Mouse (Mus musculus): ENCODE data around the gene Tmem132d. TPM values are rescaled to one million over a fixed set of nuclear protein-coding genes. Genes with fewer than 3 reads are reported as not detected.
A peak's percentile ranks its signal among the peaks of the same experiment; 100 is the strongest.

The Tmem132d gene
- polyA plus RNA-seq, 1 experiment from 2014 or later: 0.56 TPM

DNA sequence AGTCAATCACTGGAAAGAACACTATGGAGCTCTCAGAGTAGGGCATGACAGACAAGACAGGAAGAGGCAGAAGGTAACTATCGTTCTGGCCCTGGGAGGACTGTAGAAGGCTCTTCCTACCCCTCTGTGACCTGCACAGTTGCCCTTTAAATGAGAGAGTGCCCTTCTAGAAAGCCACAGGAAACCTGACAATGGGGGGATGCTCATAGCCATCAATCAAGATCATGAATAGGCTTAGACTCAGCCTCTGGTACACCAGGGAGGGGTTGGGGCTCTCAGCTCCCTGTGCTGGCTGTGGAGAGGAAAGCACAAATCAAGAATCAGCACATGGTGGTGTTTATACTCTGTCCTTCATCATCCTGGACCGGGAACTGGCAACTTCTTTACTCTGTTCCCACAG is 227.2 kb downstream of the Tmem132d start:
- DNase-seq (ENCODE audit: low spot score) (no peak), ATAC-seq (replicated peaks; ENCODE audit: insufficient number of reproducible peaks, low FRiP score, low TSS enrichment, low read depth) (no peak)
- no peaks in the 10 kb centered on the region for H3K4me1 ChIP-seq (ENCODE audit: control insufficient read depth, insufficient read depth, low read length)
- no peaks in the 10 kb centered on the region for H3K27me3 ChIP-seq (ENCODE audit: control insufficient read depth, insufficient read depth, low read length)
- H3K4me2 ChIP-seq (ENCODE audit: low read depth, low read length): no peak overlapping the region
- H3K27ac ChIP-seq (replicated peaks; ENCODE audit: low read depth, low read length): no peak overlapping the region
- H3K36me3 ChIP-seq (replicated peaks; ENCODE audit: control insufficient read depth, insufficient read depth, low read depth, low read length): no peaks in the 10 kb centered on the region
- WGBS: 29% methylated on average over 2 of the region's 2 CpGs
- no peaks in the 10 kb centered on the region for H3K9me3 ChIP-seq (replicated peaks; ENCODE audit: control insufficient read depth, low read length)
- H3K9ac ChIP-seq (replicated peaks; ENCODE audit: low read length): no peak overlapping the region
- no peak overlapping the region for H3K4me3 ChIP-seq (ENCODE audit: low read depth, low read length)

DNA sequence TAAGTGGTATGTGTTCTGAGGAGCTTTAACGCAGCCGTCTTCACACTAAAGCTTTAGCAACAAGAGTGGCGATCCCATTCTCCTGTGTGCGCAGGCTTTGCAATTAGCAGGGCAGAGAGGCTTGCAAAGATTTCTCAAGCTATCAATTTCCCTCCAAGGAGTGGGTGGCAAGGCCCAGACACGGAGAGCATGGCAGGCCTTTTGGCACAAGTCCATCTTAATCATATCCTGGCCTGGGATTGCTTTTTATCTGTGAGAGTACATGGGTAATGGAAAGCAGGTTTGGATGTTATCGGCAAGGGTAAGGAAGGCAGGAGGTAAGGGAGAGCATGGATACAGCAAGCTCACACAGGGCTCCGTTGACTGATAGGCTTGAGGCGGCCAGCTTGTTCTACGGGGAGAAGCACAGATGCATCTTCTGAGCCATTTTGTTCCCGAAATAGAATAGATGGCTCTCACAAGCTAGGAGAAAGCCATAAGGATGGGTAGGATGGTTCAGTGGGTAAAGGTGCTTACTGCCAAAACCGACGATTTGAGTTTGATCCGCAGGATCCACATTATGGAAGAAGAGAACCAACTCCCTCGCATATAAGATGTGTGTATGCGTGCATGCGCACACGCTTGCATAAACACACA is 228.1 kb downstream of the Tmem132d start:
- no peak for ATAC-seq (replicated peaks; ENCODE audit: insufficient number of reproducible peaks, low FRiP score, low TSS enrichment, low read depth)
- DNase-seq (ENCODE audit: low spot score): no peak
- Histone ChIP-seq H3K9ac (replicated peaks; ENCODE audit: low read length) (no peak overlapping the region), H3K27ac (replicated peaks; ENCODE audit: low read depth, low read length) (no peak overlapping the region), H3K9me3 (replicated peaks; ENCODE audit: control insufficient read depth, low read length) (no peaks in the 10 kb centered on the region), H3K36me3 (replicated peaks; ENCODE audit: control insufficient read depth, insufficient read depth, low read depth, low read length) (no peaks in the 10 kb centered on the region), H3K27me3 (ENCODE audit: control insufficient read depth, insufficient read depth, low read length) (no peaks in the 10 kb centered on the region), H3K4me3 (ENCODE audit: low read depth, low read length) (no peak overlapping the region), H3K4me1 (ENCODE audit: control insufficient read depth, insufficient read depth, low read length) (no peaks in the 10 kb centered on the region), H3K4me2 (ENCODE audit: low read depth, low read length) (no peak overlapping the region)
- WGBS: 79% methylated on average over 17 of the region's 17 CpGs

DNA sequence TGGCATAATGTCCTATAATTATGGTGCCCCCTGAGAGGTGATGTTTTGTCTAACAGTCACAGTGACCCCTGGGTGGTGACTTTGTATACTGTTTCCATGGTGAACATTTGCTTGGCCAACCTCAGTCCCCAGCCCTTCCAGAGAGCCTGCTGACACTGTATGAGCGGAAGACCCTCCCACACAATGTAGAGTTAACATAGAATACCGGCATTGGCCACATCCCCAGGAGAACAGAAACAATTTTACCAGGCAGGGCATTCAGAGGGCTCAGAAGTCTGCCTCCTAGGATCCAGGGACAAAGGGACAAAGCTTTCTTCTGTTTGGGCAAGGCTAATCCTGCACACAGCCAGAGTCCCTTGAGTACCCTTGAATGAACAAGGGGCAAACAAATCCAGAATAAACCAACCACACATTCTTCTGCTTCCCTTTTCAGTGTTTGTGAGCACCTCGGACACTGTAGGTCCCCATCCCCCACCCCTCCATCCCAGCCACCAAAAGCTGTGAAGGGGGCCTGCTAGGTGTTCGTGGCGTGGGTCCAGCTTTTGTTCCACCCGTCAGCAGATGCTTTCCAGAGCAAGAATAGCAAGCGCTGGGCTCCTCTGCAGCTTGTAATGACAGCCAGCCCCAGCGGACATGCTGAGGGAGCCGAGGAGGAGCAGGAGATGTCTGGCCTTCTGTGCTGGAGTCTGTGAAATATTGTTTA is 228.8 kb downstream of the Tmem132d start:
- 31% methylated on average over 9 of the region's 9 CpGs for WGBS
- H3K4me3 ChIP-seq (ENCODE audit: low read depth, low read length): no peak overlapping the region
- H3K27me3 ChIP-seq (ENCODE audit: control insufficient read depth, insufficient read depth, low read length): no peaks in the 10 kb centered on the region
- no peak overlapping the region for H3K4me2 ChIP-seq (ENCODE audit: low read depth, low read length)
- no peak overlapping the region for H3K9ac ChIP-seq (replicated peaks; ENCODE audit: low read length)
- ATAC-seq (replicated peaks; ENCODE audit: insufficient number of reproducible peaks, low FRiP score, low TSS enrichment, low read depth) (peak; percentile 46), DNase-seq (ENCODE audit: low spot score) (no peak)
- H3K9me3 ChIP-seq (replicated peaks; ENCODE audit: control insufficient read depth, low read length): no peaks in the 10 kb centered on the region
- no peaks in the 10 kb centered on the region for H3K36me3 ChIP-seq (replicated peaks; ENCODE audit: control insufficient read depth, insufficient read depth, low read depth, low read length)
- no peak overlapping the region for H3K27ac ChIP-seq (replicated peaks; ENCODE audit: low read depth, low read length)
- no peaks in the 10 kb centered on the region for H3K4me1 ChIP-seq (ENCODE audit: control insufficient read depth, insufficient read depth, low read length)

DNA sequence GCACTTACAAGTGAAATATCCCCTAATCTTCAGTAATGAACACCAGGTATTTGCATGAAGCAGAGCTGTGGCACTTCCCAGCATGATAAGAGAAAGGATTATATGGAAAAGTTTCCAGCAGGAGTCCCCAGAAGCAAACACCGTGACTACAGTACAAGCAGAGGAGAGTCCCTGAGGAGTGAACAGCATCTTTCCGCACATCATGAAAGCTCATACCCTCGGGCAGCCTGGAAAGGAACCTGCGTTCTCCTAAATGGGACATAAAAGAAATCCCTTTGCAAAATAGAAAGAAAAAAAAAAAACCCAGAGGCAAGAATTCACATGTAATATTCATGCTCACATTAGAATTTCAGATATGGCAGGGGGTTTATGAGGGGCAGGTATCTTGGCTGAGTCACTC is 238.8 kb downstream of the Tmem132d start:
- no peak for DNase-seq (ENCODE audit: low spot score)
- H3K4me2 ChIP-seq (ENCODE audit: low read depth, low read length): no peak overlapping the region
- H3K27ac ChIP-seq (replicated peaks; ENCODE audit: low read depth, low read length): no peak overlapping the region
- H3K9ac ChIP-seq (replicated peaks; ENCODE audit: low read length): no peak overlapping the region
- H3K4me3 ChIP-seq (ENCODE audit: low read depth, low read length): no peak overlapping the region
- WGBS: 69% methylated on average over 4 of the region's 4 CpGs
- no peak for ATAC-seq (replicated peaks; ENCODE audit: insufficient number of reproducible peaks, low FRiP score, low TSS enrichment, low read depth)
- no peaks in the 10 kb centered on the region for H3K36me3 ChIP-seq (replicated peaks; ENCODE audit: control insufficient read depth, insufficient read depth, low read depth, low read length)
- no peaks in the 10 kb centered on the region for H3K4me1 ChIP-seq (ENCODE audit: control insufficient read depth, insufficient read depth, low read length)
- no peaks in the 10 kb centered on the region for H3K27me3 ChIP-seq (ENCODE audit: control insufficient read depth, insufficient read depth, low read length)
- no peaks in the 10 kb centered on the region for H3K9me3 ChIP-seq (replicated peaks; ENCODE audit: control insufficient read depth, low read length)

DNA sequence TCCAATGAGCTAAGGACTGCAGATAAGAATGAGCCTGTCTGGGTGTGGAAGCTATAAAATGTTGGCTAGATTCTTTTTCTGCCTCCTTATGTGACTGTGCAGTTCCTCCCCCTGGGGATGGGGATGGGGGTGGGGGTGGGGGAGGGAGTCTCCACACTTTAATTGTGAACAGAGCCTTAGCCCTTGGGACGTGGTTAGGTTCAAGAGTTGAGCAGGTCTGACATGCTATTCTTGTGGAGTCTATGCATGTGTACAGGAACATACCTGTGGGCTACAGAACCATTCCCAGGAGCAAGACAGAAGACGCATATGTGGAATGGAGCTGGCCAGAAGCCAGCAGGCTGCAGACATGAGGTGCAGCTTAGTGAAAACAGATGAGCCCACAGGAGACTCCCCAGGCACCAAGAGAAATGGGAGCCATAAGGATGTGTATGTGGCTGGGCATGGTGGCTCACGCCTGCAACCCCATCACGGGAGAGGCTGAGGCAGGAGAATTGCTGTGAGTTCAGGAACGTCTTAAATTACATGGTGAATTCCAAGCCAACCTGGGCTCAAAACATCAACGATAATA is 240.3 kb downstream of the Tmem132d start:
- H3K27ac ChIP-seq (replicated peaks; ENCODE audit: low read depth, low read length): no peak overlapping the region
- ATAC-seq (replicated peaks; ENCODE audit: insufficient number of reproducible peaks, low FRiP score, low TSS enrichment, low read depth) (peak; percentile 75), DNase-seq (ENCODE audit: low spot score) (no peak)
- H3K27me3 ChIP-seq (ENCODE audit: control insufficient read depth, insufficient read depth, low read length): no peaks in the 10 kb centered on the region
- WGBS: 66% methylated on average over 6 of the region's 6 CpGs
- no peaks in the 10 kb centered on the region for H3K4me1 ChIP-seq (ENCODE audit: control insufficient read depth, insufficient read depth, low read length)
- H3K4me2 ChIP-seq (ENCODE audit: low read depth, low read length): no peak overlapping the region
- no peak overlapping the region for H3K9ac ChIP-seq (replicated peaks; ENCODE audit: low read length)
- no peaks in the 10 kb centered on the region for H3K36me3 ChIP-seq (replicated peaks; ENCODE audit: control insufficient read depth, insufficient read depth, low read depth, low read length)
- H3K9me3 ChIP-seq (replicated peaks; ENCODE audit: control insufficient read depth, low read length): no peaks in the 10 kb centered on the region
- H3K4me3 ChIP-seq (ENCODE audit: low read depth, low read length): no peak overlapping the region

DNA sequence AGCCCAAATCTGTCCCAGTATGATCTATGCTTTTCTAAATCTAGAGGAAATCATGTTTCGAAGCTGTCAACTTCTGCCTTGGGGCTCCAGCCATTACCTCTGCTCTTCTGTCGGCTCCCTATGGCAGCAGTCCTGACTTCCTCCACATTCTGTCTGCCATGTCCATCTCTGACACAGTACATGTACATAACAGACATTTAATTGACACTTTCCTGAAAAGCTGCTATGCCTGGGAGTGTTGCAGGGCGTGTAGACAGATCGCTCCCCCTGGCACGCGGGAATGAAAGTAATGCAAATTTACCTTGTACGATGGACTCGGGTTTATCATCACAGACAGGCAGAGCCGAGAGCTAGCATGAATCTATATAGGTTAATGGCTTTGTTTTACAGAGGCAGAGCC is 241.2 kb downstream of the Tmem132d start:
- H3K9me3 ChIP-seq (replicated peaks; ENCODE audit: control insufficient read depth, low read length): no peaks in the 10 kb centered on the region
- no peak for DNase-seq (ENCODE audit: low spot score)
- H3K27me3 ChIP-seq (ENCODE audit: control insufficient read depth, insufficient read depth, low read length): no peaks in the 10 kb centered on the region
- H3K9ac ChIP-seq (replicated peaks; ENCODE audit: low read length): no peak overlapping the region
- no peak for ATAC-seq (replicated peaks; ENCODE audit: insufficient number of reproducible peaks, low FRiP score, low TSS enrichment, low read depth)
- no peaks in the 10 kb centered on the region for H3K4me1 ChIP-seq (ENCODE audit: control insufficient read depth, insufficient read depth, low read length)
- H3K36me3 ChIP-seq (replicated peaks; ENCODE audit: control insufficient read depth, insufficient read depth, low read depth, low read length): no peaks in the 10 kb centered on the region
- no peak overlapping the region for H3K4me3 ChIP-seq (ENCODE audit: low read depth, low read length)
- H3K27ac ChIP-seq (replicated peaks; ENCODE audit: low read depth, low read length): no peak overlapping the region
- WGBS: 75% methylated on average over 9 of the region's 9 CpGs
- H3K4me2 ChIP-seq (ENCODE audit: low read depth, low read length): no peak overlapping the region

DNA sequence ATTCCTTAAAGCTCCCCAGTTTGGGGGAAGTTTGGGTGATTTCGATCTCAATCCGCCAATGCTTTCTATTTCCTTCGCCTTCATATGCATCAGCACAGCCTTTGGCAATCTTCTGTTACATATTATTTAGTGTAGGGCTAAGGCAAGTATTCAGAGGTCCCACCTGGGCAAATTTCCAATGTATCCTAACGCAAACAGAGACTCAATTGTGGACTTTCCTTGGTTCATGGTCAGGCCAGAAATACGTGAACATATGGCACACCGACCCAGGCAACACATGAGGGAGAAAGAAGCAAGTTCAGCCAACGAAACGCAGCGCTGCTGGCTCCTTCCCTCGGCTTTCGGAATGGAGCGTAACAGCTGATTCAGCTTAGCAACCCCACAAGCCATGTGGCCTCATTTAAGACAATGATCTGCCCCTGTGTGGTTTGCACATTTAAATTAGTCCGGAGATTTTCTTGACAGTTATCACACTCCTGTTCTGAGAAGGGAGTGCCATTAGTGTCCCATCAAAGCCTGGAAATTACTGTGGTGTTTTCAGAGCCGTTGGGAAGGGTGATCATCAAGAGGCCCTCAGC is 242.5 kb downstream of the Tmem132d start:
- ATAC-seq (replicated peaks; ENCODE audit: insufficient number of reproducible peaks, low FRiP score, low TSS enrichment, low read depth) (no peak), DNase-seq (ENCODE audit: low spot score) (peak; percentile 61)
- 63% methylated on average over 14 of the region's 14 CpGs for WGBS
- Histone ChIP-seq H3K27me3 (ENCODE audit: control insufficient read depth, insufficient read depth, low read length) (no peaks in the 10 kb centered on the region), H3K36me3 (replicated peaks; ENCODE audit: control insufficient read depth, insufficient read depth, low read depth, low read length) (no peaks in the 10 kb centered on the region), H3K9me3 (replicated peaks; ENCODE audit: control insufficient read depth, low read length) (no peaks in the 10 kb centered on the region), H3K4me2 (ENCODE audit: low read depth, low read length) (no peak overlapping the region), H3K4me3 (ENCODE audit: low read depth, low read length) (no peak overlapping the region), H3K4me1 (ENCODE audit: control insufficient read depth, insufficient read depth, low read length) (no peaks in the 10 kb centered on the region), H3K27ac (replicated peaks; ENCODE audit: low read depth, low read length) (no peak overlapping the region), H3K9ac (replicated peaks; ENCODE audit: low read length) (no peak overlapping the region)

DNA sequence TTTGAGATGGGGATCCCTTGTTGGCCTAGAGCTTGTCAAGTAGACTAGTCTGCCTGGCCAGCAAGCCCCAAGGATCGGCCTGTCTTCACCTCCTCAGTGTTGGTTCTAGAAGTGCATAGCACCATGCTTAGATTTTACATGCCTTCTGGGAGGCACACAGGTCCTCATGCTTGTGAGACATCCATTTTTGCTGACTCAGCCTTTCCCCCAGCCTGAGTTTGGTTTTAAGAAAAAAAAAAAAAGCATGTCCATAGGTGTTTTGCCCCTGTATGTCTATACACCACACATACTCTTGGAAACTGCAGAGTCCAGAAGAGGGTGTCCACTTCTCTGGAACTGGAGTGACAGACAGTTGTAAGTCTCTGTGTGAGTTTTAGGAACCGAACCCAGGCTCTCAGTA is 256.6 kb downstream of the Tmem132d start:
- Histone ChIP-seq H3K27ac (replicated peaks; ENCODE audit: low read depth, low read length) (no peak overlapping the region), H3K9ac (replicated peaks; ENCODE audit: low read length) (no peak overlapping the region), H3K27me3 (ENCODE audit: control insufficient read depth, insufficient read depth, low read length) (no peaks in the 10 kb centered on the region), H3K4me2 (ENCODE audit: low read depth, low read length) (no peak overlapping the region), H3K36me3 (replicated peaks; ENCODE audit: control insufficient read depth, insufficient read depth, low read depth, low read length) (no peaks in the 10 kb centered on the region), H3K4me3 (ENCODE audit: low read depth, low read length) (no peak overlapping the region), H3K9me3 (replicated peaks; ENCODE audit: control insufficient read depth, low read length) (no peaks in the 10 kb centered on the region), H3K4me1 (ENCODE audit: control insufficient read depth, insufficient read depth, low read length) (no peaks in the 10 kb centered on the region)
- no peak for DNase-seq (ENCODE audit: low spot score)
- ATAC-seq (replicated peaks; ENCODE audit: insufficient number of reproducible peaks, low FRiP score, low TSS enrichment, low read depth): no peak
- 88% methylated on average over 2 of the region's 2 CpGs for WGBS
